Mouse (Mus musculus) liver, embryonic 13.5 days (tissue): ENCODE measurements around the gene Brd2. TPM values are rescaled to one million over a fixed set of nuclear protein-coding genes. Genes with fewer than 3 reads are reported as not detected.
A peak's percentile ranks its signal among the peaks of the same experiment; 100 is the strongest.
"Not testable (repeated sequence)": the region's sequence is repeated elsewhere in the genome, so short reads cannot be mapped to it uniquely, and the experiment has no call there.

Experiments used
- ATAC-seq: fragments of 200-750 bp; cut with Nextera tagmentation; 2 replicates; pipeline ENCODE4 v1.8.0; 2017; ENCODE audit warnings: low read depth, mild to moderate bottlenecking, moderate number of reproducible peaks, moderate library complexity
- DNase-seq: peaks from one replicate; pipeline ENCODE4 v3.0.0; 2022
- H3K27ac ChIP-seq: fragments of 300-500 bp; sonication (generic); 2 replicates; pipeline ENCODE4 v1.5.1; 2015; ENCODE audit warnings: moderate library complexity, mild to moderate bottlenecking, inconsistent platforms
- H3K27me3 ChIP-seq: fragments of 300-500 bp; sonication (generic); 2 replicates; pipeline ENCODE4 v1.6.1; 2015; ENCODE audit warnings: mild to moderate bottlenecking, inconsistent platforms
- H3K36me3 ChIP-seq: fragments of 300-500 bp; sonication (generic); 2 replicates; pipeline ENCODE4 v1.6.1; 2015; ENCODE audit warnings: mild to moderate bottlenecking, inconsistent platforms
- H3K4me1 ChIP-seq: fragments of 300-500 bp; sonication (generic); replicated peaks from 2 replicates; pipeline ENCODE4 v1.6.1; 2015; ENCODE audit warnings: inconsistent platforms
- H3K4me2 ChIP-seq: fragments of 300-500 bp; sonication (generic); 2 replicates; pipeline ENCODE4 v1.6.1; 2015; ENCODE audit warnings: inconsistent platforms, mild to moderate bottlenecking, moderate library complexity
- H3K4me3 ChIP-seq: fragments of 300-500 bp; sonication (generic); replicated peaks from 2 replicates; pipeline ENCODE4 v1.5.1; 2015; ENCODE audit warnings: mild to moderate bottlenecking, inconsistent platforms
- H3K9ac ChIP-seq: fragments of 300-500 bp; sonication (generic); 2 replicates; pipeline ENCODE4 v1.6.1; 2015; ENCODE audit warnings: mild to moderate bottlenecking, inconsistent platforms
- H3K9me3 ChIP-seq: fragments of 300-500 bp; sonication (generic); replicated peaks from 2 replicates; pipeline ENCODE4 v1.6.1; 2016; ENCODE audit warnings: inconsistent platforms
- WGBS: fragments of 180-500 bp; shearing (Covaris S2); methylation state at CpG from one replicate; pipeline ENCODE4 v1.1.7; 2015; ENCODE audit not compliant: insufficient replicate concordance; 5-methylcytosine and 5-hydroxymethylcytosine counted together
- polyA plus RNA-seq: library from polyadenylated mRNA; unstranded; fragments of >200 nt; fragmentation: Nextera tagmentation; extraction: Ambion mirVana; gene quantifications from 2 replicates; pipeline ENCODE4 v1.2.1, GENCODE M21; 2015

The Brd2 gene
- 42.0 and 53.3 TPM in 2 replicates for polyA plus RNA-seq

- Histone ChIP-seq H3K4me2 (peak within 1 kb of the TSS; percentile 99), H3K9me3 (no peaks in the 10 kb centered on the region), H3K36me3 (peaks cover 20% of the 10 kb centered on the region), H3K4me1 (peaks cover 52% of the 10 kb centered on the region), H3K27ac (peak within 1 kb of the TSS; percentile 100), H3K4me3 (peak within 1 kb of the TSS; percentile 100), H3K9ac (peak within 1 kb of the TSS; percentile 98), H3K27me3 (no peaks in the 10 kb centered on the region)
- ATAC-seq (peak; percentile 62), DNase-seq (peak; percentile 95)
- under 1% methylated on average over 59 of the region's 75 CpGs for WGBS
Measured at GRCm38 (mm10) chr17:34122188-34122984, at the start of gene Brd2. Gene Brd2, minus strand, starts transcription at chr17:34122634.

GRCm38 (mm10) chr17:34170877-34171498 is 48.6 kb upstream of the Brd2 start:
- ATAC-seq (no peak), DNase-seq (peak; percentile 50)
- peak overlapping the region; percentile 44 for H3K4me2 ChIP-seq
- H3K36me3 ChIP-seq: no peaks in the 10 kb centered on the region
- H3K4me1 ChIP-seq: peaks cover 2% of the 10 kb centered on the region; the same call in 1 of the 2 replicates
- no peak overlapping the region for H3K9ac ChIP-seq
- H3K4me3 ChIP-seq: 0 out of 2 replicates have a peak overlapping the region, but pooled peaks have one; percentile 4
- no peaks in the 10 kb centered on the region for H3K9me3 ChIP-seq
- 16% methylated on average over 13 of the region's 13 CpGs for WGBS
- H3K27me3 ChIP-seq: no peaks in the 10 kb centered on the region
- H3K27ac ChIP-seq: no peak overlapping the region; the same call in 1 of the 2 replicates

- no peak overlapping the region for H3K9ac ChIP-seq
- H3K36me3 ChIP-seq: no peaks in the 10 kb centered on the region
- H3K27me3 ChIP-seq: no peaks in the 10 kb centered on the region
- H3K4me2 ChIP-seq: no peak overlapping the region
- ATAC-seq (no peak), DNase-seq (no peak)
- H3K4me1 ChIP-seq: peaks cover 2% of the 10 kb centered on the region; the same call in 1 of the 2 replicates
- 14% methylated on average over 4 of the region's 4 CpGs for WGBS
- H3K9me3 ChIP-seq: no peaks in the 10 kb centered on the region
- H3K27ac ChIP-seq: no peak overlapping the region
- no peak overlapping the region for H3K4me3 ChIP-seq
Measured at GRCm38 (mm10) chr17:34170487-34170876, 48.0 kb upstream of the Brd2 start.

GRCm38 (mm10) chr17:34169279-34169678 is 46.8 kb upstream of the Brd2 start:
- H3K9ac ChIP-seq: no peak overlapping the region
- H3K36me3 ChIP-seq: no peaks in the 10 kb centered on the region
- 2% methylated on average over 2 of the region's 2 CpGs for WGBS
- no peak overlapping the region for H3K4me3 ChIP-seq
- H3K9me3 ChIP-seq: no peaks in the 10 kb centered on the region
- H3K27ac ChIP-seq: no peak overlapping the region
- H3K4me1 ChIP-seq: peaks cover 2% of the 10 kb centered on the region; the same call in 1 of the 2 replicates
- H3K4me2 ChIP-seq: no peak overlapping the region
- ATAC-seq (no peak), DNase-seq (no peak)
- no peaks in the 10 kb centered on the region for H3K27me3 ChIP-seq

- Histone ChIP-seq H3K27me3 (no peaks in the 10 kb centered on the region), H3K4me1 (no peaks in the 10 kb centered on the region), H3K4me2 (no peak overlapping the region), H3K27ac (no peak overlapping the region), H3K4me3 (no peak overlapping the region), H3K9ac (no peak overlapping the region), H3K9me3 (no peaks in the 10 kb centered on the region), H3K36me3 (no peaks in the 10 kb centered on the region)
- DNase-seq (no peak), ATAC-seq (no peak)
- 34% methylated on average over 6 of the region's 6 CpGs for WGBS
Measured at GRCm38 (mm10) chr17:34165033-34165730, 42.7 kb upstream of the Brd2 start.

GRCm38 (mm10) chr17:34164202-34164895 is 41.9 kb upstream of the Brd2 start:
- WGBS: 46% methylated on average over 9 of the region's 9 CpGs
- no peak overlapping the region for H3K27ac ChIP-seq
- ATAC-seq (no peak), DNase-seq (no peak)
- H3K9ac ChIP-seq: no peak overlapping the region
- H3K36me3 ChIP-seq: no peaks in the 10 kb centered on the region
- H3K4me1 ChIP-seq: no peaks in the 10 kb centered on the region
- no peak overlapping the region for H3K4me2 ChIP-seq
- H3K27me3 ChIP-seq: no peaks in the 10 kb centered on the region
- H3K4me3 ChIP-seq: no peak overlapping the region
- no peaks in the 10 kb centered on the region for H3K9me3 ChIP-seq

GRCm38 (mm10) chr17:34155534-34155933 is 33.1 kb upstream of the Brd2 start:
- Histone ChIP-seq H3K4me1 (no peaks in the 10 kb centered on the region), H3K4me2 (no peak overlapping the region), H3K27me3 (no peaks in the 10 kb centered on the region), H3K36me3 (no peaks in the 10 kb centered on the region), H3K9ac (no peak overlapping the region), H3K4me3 (no peak overlapping the region), H3K9me3 (no peaks in the 10 kb centered on the region), H3K27ac (no peak overlapping the region)
- ATAC-seq (no peak), DNase-seq (no peak)
- 55% methylated on average over 5 of the region's 5 CpGs for WGBS

GRCm38 (mm10) chr17:34152923-34153322 is 30.5 kb upstream of the Brd2 start, which contains the start of gene H2-DMb1:
Gene H2-DMb1, plus strand, starts transcription at chr17:34153072.
- DNase-seq (no peak), ATAC-seq (no peak)
- Histone ChIP-seq H3K27ac (no peak within 1 kb of the TSS), H3K4me2 (no peak within 1 kb of the TSS), H3K27me3 (no peaks in the 10 kb centered on the region), H3K9ac (no peak within 1 kb of the TSS), H3K36me3 (no peaks in the 10 kb centered on the region), H3K4me3 (no peak within 1 kb of the TSS), H3K4me1 (no peaks in the 10 kb centered on the region), H3K9me3 (no peaks in the 10 kb centered on the region)
- WGBS: 48% methylated on average over 4 of the region's 4 CpGs

- Histone ChIP-seq H3K9me3 (no peaks in the 10 kb centered on the region), H3K36me3 (no peaks in the 10 kb centered on the region), H3K4me3 (no peak overlapping the region), H3K4me2 (no peak overlapping the region), H3K27me3 (peaks cover 24% of the 10 kb centered on the region), H3K27ac (no peak overlapping the region), H3K9ac (no peak overlapping the region), H3K4me1 (peaks cover 16% of the 10 kb centered on the region)
- DNase-seq (no peak), ATAC-seq (no peak)
- 59% methylated on average over 3 of the region's 3 CpGs for WGBS
Measured at GRCm38 (mm10) chr17:34144960-34145371, 22.5 kb upstream of the Brd2 start.

GRCm38 (mm10) chr17:34144221-34144620 is 21.8 kb upstream of the Brd2 start:
- not testable (repeated sequence) for H3K36me3 ChIP-seq, H3K9ac ChIP-seq, H3K9me3 ChIP-seq, H3K4me2 ChIP-seq, ATAC-seq, DNase-seq, H3K4me3 ChIP-seq, H3K27ac ChIP-seq
- H3K27me3 ChIP-seq: peaks cover 32% of the 10 kb centered on the region
- H3K4me1 ChIP-seq: peaks cover 23% of the 10 kb centered on the region
- WGBS: 71% methylated on average over 4 of the region's 4 CpGs

- 17% methylated on average over 5 of the region's 5 CpGs for WGBS
- Histone ChIP-seq H3K4me3 (no peak overlapping the region), H3K9me3 (no peaks in the 10 kb centered on the region), H3K9ac (no peak overlapping the region), H3K4me2 (no peak overlapping the region), H3K36me3 (no peaks in the 10 kb centered on the region), H3K27me3 (peaks cover 39% of the 10 kb centered on the region), H3K27ac (no peak overlapping the region), H3K4me1 (peaks cover 26% of the 10 kb centered on the region)
- no peak for ATAC-seq
- no peak for DNase-seq
Measured at GRCm38 (mm10) chr17:34143461-34143860, 21.0 kb upstream of the Brd2 start.
